ENCODE assay signal across 17 mouse cellular contexts in the genomic region with DNA sequence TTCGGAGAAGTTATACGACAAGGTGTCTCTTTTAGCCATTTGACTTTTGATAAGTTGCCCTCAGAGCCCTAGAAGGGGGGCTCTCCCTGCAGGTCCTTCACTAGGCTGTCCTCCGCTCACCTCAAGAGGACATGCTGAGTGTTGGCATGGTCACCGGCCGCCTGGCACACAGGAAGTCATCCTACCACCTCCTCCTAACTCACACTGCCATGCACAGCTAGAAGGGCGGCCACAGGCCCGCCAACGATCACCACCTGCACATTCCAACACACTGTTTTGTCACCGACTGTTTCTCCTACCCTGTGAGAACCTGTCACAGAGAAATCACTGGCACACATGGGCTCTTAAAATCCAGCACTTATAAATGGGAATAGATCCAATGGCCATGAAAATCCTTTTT.
DNase-seq lines count a peak whose midpoint lies in the region; ATAC-seq lines count a peak whose summit lies in the region.
"Had no signal": no experiment of that assay in that cellular context is flagged by ENCODE, and none has a peak within 500 bp of the region (broad histone marks: within the 10 kb centered on the region; RNA-seq: fewer than 3 reads in every experiment).

No protein-coding gene starts in this region.

- H3K27me3 ChIP-seq in hindbrain, embryonic 14.5 days (ENCODE audit: control insufficient read depth, insufficient read depth, low read length): no peaks in the 10 kb centered on the region
- no peaks in the 10 kb centered on the region for H3K27me3 ChIP-seq in hindbrain, embryonic 13.5 days
- no peaks in the 10 kb centered on the region for H3K27me3 ChIP-seq in limb, embryonic 13.5 days
- no peaks in the 10 kb centered on the region; the same call in 1 of the 2 replicates for H3K27me3 ChIP-seq in limb, embryonic 10.5 days (ENCODE audit: low read depth, poor library complexity, severe bottlenecking)
- H3K27me3 ChIP-seq: embryonic facial prominence, embryonic 15.5 days; forebrain, embryonic 15.5 days; stomach, embryonic 15.5 days had no signal

- DNase-seq in cerebellum, postnatal 4 days (ENCODE audit: low spot score in 2 of 2): no peak
- DNase-seq in hindbrain, embryonic 14.5 days (ENCODE audit: low spot score): no peak
- DNase-seq in limb, embryonic 10.5 days (ENCODE audit: low spot score): no peak
- peak; percentile 75 to 80 for DNase-seq in cerebellum, postnatal 25 days
- DNase-seq in gastrocnemius, postnatal 14 days: no peak
- DNase-seq: gastrocnemius, postnatal 25 days; heart, postnatal 36 days; thymus, postnatal 14 days had no signal

- H3K9ac ChIP-seq in hindbrain, embryonic 14.5 days: no peak overlapping the region
- no peak overlapping the region for H3K9ac ChIP-seq in hindbrain, embryonic 13.5 days
- no peak overlapping the region for H3K9ac ChIP-seq in limb, embryonic 13.5 days
- H3K9ac ChIP-seq: embryonic facial prominence, embryonic 15.5 days; forebrain, embryonic 15.5 days; liver, embryonic 14.5 days; stomach, embryonic 15.5 days had no signal

- no peak overlapping the region for H3K4me2 ChIP-seq in hindbrain, embryonic 14.5 days (replicated peaks)
- no peak overlapping the region for H3K4me2 ChIP-seq in hindbrain, embryonic 13.5 days
- H3K4me2 ChIP-seq in limb, embryonic 13.5 days (replicated peaks): no peak overlapping the region
- H3K4me2 ChIP-seq: embryonic facial prominence, embryonic 15.5 days; forebrain, embryonic 15.5 days; stomach, embryonic 15.5 days had no signal

- intact Hi-C loops in gastrocnemius, postnatal 14 days (cut with DNase I; ENCODE audit: low total_unique reads): no loop called here

- H3K4me1 ChIP-seq in hindbrain, embryonic 14.5 days (replicated peaks; ENCODE audit: control insufficient read depth, insufficient read depth, low read length): peaks cover 27% of the 10 kb centered on the region; the same call in 1 of the 2 replicates
- H3K4me1 ChIP-seq in hindbrain, embryonic 13.5 days (replicated peaks): peaks cover 34% of the 10 kb centered on the region
- peaks cover 40% of the 10 kb centered on the region for H3K4me1 ChIP-seq in limb, embryonic 13.5 days
- H3K4me1 ChIP-seq in limb, embryonic 10.5 days: peaks cover 27% of the 10 kb centered on the region

- no peak overlapping the region for H3K27ac ChIP-seq in hindbrain, embryonic 14.5 days
- H3K27ac ChIP-seq in hindbrain, embryonic 13.5 days: no peak overlapping the region
- H3K27ac ChIP-seq in limb, embryonic 13.5 days: no peak overlapping the region
- no peak overlapping the region for H3K27ac ChIP-seq in limb, embryonic 10.5 days
- H3K27ac ChIP-seq: embryonic facial prominence, embryonic 15.5 days; forebrain, embryonic 15.5 days; liver, embryonic 14.5 days; midbrain, embryonic 10.5 days; stomach, embryonic 15.5 days had no signal

- H3K4me3 ChIP-seq in hindbrain, embryonic 14.5 days (replicated peaks; ENCODE audit: low read length): no peak overlapping the region
- H3K4me3 ChIP-seq in hindbrain, embryonic 13.5 days: no peak overlapping the region
- no peak overlapping the region for H3K4me3 ChIP-seq in limb, embryonic 13.5 days
- H3K4me3 ChIP-seq in limb, embryonic 10.5 days: no peak overlapping the region
- H3K4me3 ChIP-seq: embryonic facial prominence, embryonic 15.5 days; forebrain, embryonic 15.5 days; midbrain, embryonic 10.5 days; stomach, embryonic 15.5 days had no signal

- no peaks in the 10 kb centered on the region for H3K9me3 ChIP-seq in hindbrain, embryonic 14.5 days (ENCODE audit: control insufficient read depth, low read length)
- H3K9me3 ChIP-seq in hindbrain, embryonic 13.5 days: no peaks in the 10 kb centered on the region
- no peaks in the 10 kb centered on the region for H3K9me3 ChIP-seq in limb, embryonic 13.5 days
- H3K9me3 ChIP-seq in limb, embryonic 10.5 days (replicated peaks): no peaks in the 10 kb centered on the region
- H3K9me3 ChIP-seq: embryonic facial prominence, embryonic 15.5 days; forebrain, embryonic 15.5 days; midbrain, embryonic 10.5 days; stomach, embryonic 15.5 days had no signal

- peak; percentile 66 for ATAC-seq in cerebellum, adult (ENCODE audit: insufficient number of reproducible peaks, low FRiP score, low TSS enrichment)
- ATAC-seq in hindbrain, embryonic 14.5 days (ENCODE audit: low FRiP score): 0 out of 2 replicates have a peak, but pooled peaks have one; percentile 4
- no peak for ATAC-seq in hindbrain, embryonic 13.5 days (ENCODE audit: low FRiP score)
- ATAC-seq in limb, embryonic 13.5 days (ENCODE audit: low FRiP score, low read depth): 0 out of 2 replicates have a peak, but pooled peaks have one; percentile 15
- ATAC-seq: forebrain, embryonic 15.5 days; intestine, postnatal 0 days had no signal

- WGBS in hindbrain, embryonic 14.5 days: 72% methylated on average over 9 of the region's 9 CpGs
- 81% methylated on average over 9 of the region's 9 CpGs for WGBS in hindbrain, embryonic 13.5 days
- WGBS in limb, embryonic 13.5 days: 62% methylated on average over 9 of the region's 9 CpGs
- WGBS in limb, embryonic 10.5 days: 86% methylated on average over 9 of the region's 9 CpGs

- H3K36me3 ChIP-seq in hindbrain, embryonic 14.5 days (replicated peaks; ENCODE audit: control insufficient read depth, insufficient read depth): no peaks in the 10 kb centered on the region
- H3K36me3 ChIP-seq in hindbrain, embryonic 13.5 days: no peaks in the 10 kb centered on the region
- no peaks in the 10 kb centered on the region for H3K36me3 ChIP-seq in limb, embryonic 13.5 days
- H3K36me3 ChIP-seq in limb, embryonic 10.5 days: no peaks in the 10 kb centered on the region
- H3K36me3 ChIP-seq: embryonic facial prominence, embryonic 15.5 days; forebrain, embryonic 15.5 days; midbrain, embryonic 10.5 days; stomach, embryonic 15.5 days had no signal

Comparison
In these comparisons a context has a peak if more than half of its experiments do, and no peak if none do; other contexts are left out.
1. DNase-seq: peak in cerebellum, postnatal 25 days (2 of 2); none in cerebellum, postnatal 4 days (0 of 2), hindbrain, embryonic 14.5 days (single experiment), limb, embryonic 10.5 days (single experiment) and gastrocnemius, postnatal 14 days (single experiment).